ENCODE assay signal across 19 mouse cellular contexts in genomic region chr12:95384248-95384964, GRCm38 (mm10).
DNase-seq lines count a peak whose midpoint lies in the region; ATAC-seq and TF ChIP-seq lines count a peak whose summit lies in the region.
"Had no signal": no experiment of that assay in that cellular context is flagged by ENCODE, and none has a peak within 500 bp of the region (broad histone marks: within the 10 kb centered on the region; RNA-seq: fewer than 3 reads in every experiment).

No protein-coding gene starts in this region.

- H3K9me3 ChIP-seq in kidney, embryonic 14.5 days (ENCODE audit: control insufficient read depth, low read length) = no peaks in the 10 kb centered on the region
- H3K9me3 ChIP-seq in limb, embryonic 12.5 days = no peaks in the 10 kb centered on the region
- H3K9me3 ChIP-seq: heart, embryonic 15.5 days; lung, embryonic 15.5 days had no signal

- no peak overlapping the region for H3K27ac ChIP-seq in kidney, embryonic 14.5 days (ENCODE audit: low read depth, low read length)
- no peak overlapping the region for H3K27ac ChIP-seq in limb, embryonic 12.5 days
- H3K27ac ChIP-seq in heart, adult 2 months = no peak overlapping the region
- H3K27ac ChIP-seq: gastrocnemius, adult 2 months; heart, embryonic 15.5 days; lung, embryonic 15.5 days had no signal

- H3K9ac ChIP-seq in kidney, embryonic 14.5 days (ENCODE audit: low read depth, low read length) = no peak overlapping the region
- H3K9ac ChIP-seq in limb, embryonic 12.5 days (replicated peaks) = no peak overlapping the region
- no peak overlapping the region for H3K9ac ChIP-seq in heart, adult 2 months (ENCODE audit: low read depth, low read length)
- H3K9ac ChIP-seq: heart, embryonic 15.5 days; lung, embryonic 15.5 days had no signal

- intact Hi-C loops in heart, adult 2 months (cut with DNase I) = no loop called here

- no peaks in the 10 kb centered on the region for H3K4me1 ChIP-seq in kidney, embryonic 14.5 days (ENCODE audit: control insufficient read depth, insufficient read depth, low read length)
- H3K4me1 ChIP-seq in limb, embryonic 12.5 days (replicated peaks) = peaks cover 5% of the 10 kb centered on the region; the same call in 1 of the 2 replicates
- H3K4me1 ChIP-seq in heart, adult 2 months (ENCODE audit: control insufficient read depth, insufficient read depth, low read length) = no peaks in the 10 kb centered on the region
- H3K4me1 ChIP-seq: heart, embryonic 15.5 days; lung, embryonic 15.5 days had no signal

- peak; percentile 83; the same call in 1 of the 2 replicates for ATAC-seq in kidney, embryonic 14.5 days (ENCODE audit: low FRiP score, low TSS enrichment)
- 0 out of 2 replicates have a peak, but pooled peaks have one; percentile 56 for ATAC-seq in limb, embryonic 12.5 days (ENCODE audit: insufficient number of reproducible peaks, insufficient read depth, low FRiP score, low TSS enrichment, low read depth)
- no peak for ATAC-seq in activated CD4-positive, CD25-positive, alpha-beta regulatory T cell, adult 4 months
- ATAC-seq: forebrain, embryonic 16.5 days had no signal

- H3K36me3 ChIP-seq in kidney, embryonic 14.5 days (ENCODE audit: control insufficient read depth, insufficient read depth, low read length) = no peaks in the 10 kb centered on the region
- H3K36me3 ChIP-seq in limb, embryonic 12.5 days = no peaks in the 10 kb centered on the region
- H3K36me3 ChIP-seq in heart, adult 2 months (ENCODE audit: control insufficient read depth, insufficient read depth, low read length) = no peaks in the 10 kb centered on the region
- H3K36me3 ChIP-seq: heart, embryonic 15.5 days; lung, embryonic 15.5 days had no signal

- no peak overlapping the region for H3K4me2 ChIP-seq in kidney, embryonic 14.5 days (replicated peaks; ENCODE audit: low read depth, low read length)
- no peak overlapping the region for H3K4me2 ChIP-seq in limb, embryonic 12.5 days
- H3K4me2 ChIP-seq: heart, embryonic 15.5 days; liver, embryonic 11.5 days; lung, embryonic 15.5 days had no signal

- WGBS in kidney, embryonic 14.5 days = 17% methylated on average over 3 of the region's 3 CpGs
- 16% methylated on average over 3 of the region's 3 CpGs for WGBS in limb, embryonic 12.5 days
- WGBS in heart, adult 2 months = 54% methylated on average over 3 of the region's 3 CpGs

- H3K4me3 ChIP-seq in kidney, embryonic 14.5 days (ENCODE audit: low read length) = no peak overlapping the region
- no peak overlapping the region for H3K4me3 ChIP-seq in limb, embryonic 12.5 days (replicated peaks)
- H3K4me3 ChIP-seq in heart, adult 2 months = no peak overlapping the region
- H3K4me3 ChIP-seq: gastrocnemius, adult 2 months; heart, embryonic 15.5 days; lung, embryonic 15.5 days had no signal

- no peaks in the 10 kb centered on the region for H3K27me3 ChIP-seq in kidney, embryonic 14.5 days (ENCODE audit: control insufficient read depth, insufficient read depth, low read length)
- no peaks in the 10 kb centered on the region for H3K27me3 ChIP-seq in limb, embryonic 12.5 days
- H3K27me3 ChIP-seq in heart, adult 2 months (ENCODE audit: control insufficient read depth, insufficient read depth, low read length) = no peaks in the 10 kb centered on the region
- H3K27me3 ChIP-seq: CH12.LX; heart, embryonic 15.5 days; lung, embryonic 15.5 days had no signal

- no peak for DNase-seq in kidney, adult 11 months
- DNase-seq in R1 (ENCODE audit: low read depth, low spot score) = peak; percentile 9
- DNase-seq in hindlimb bud, embryonic 11.5 days (ENCODE audit: extremely low spot score, low read depth, low spot score) = peak; percentile 75
- DNase-seq in lung, adult 18-20 months = no peak
- DNase-seq in heart, adult 2 months = no peak
- DNase-seq: adrenal gland, postnatal 36 days; cerebellum, adult 8-10 months; gastrocnemius, adult 2 months; midbrain, embryonic 14.5 days; right cerebral cortex, postnatal 4 days; thymus, postnatal 25 days had no signal

- H3K79me2 ChIP-seq in heart, adult 2 months (replicated peaks; ENCODE audit: control insufficient read depth, insufficient read depth, low read length) = no peaks in the 10 kb centered on the region

- TF ChIP-seq EP300 in heart, adult 2 months (IDR thresholded peaks at IDR 0.05; ENCODE audit: insufficient read depth, low read depth, low read length) = no peak

- TF ChIP-seq POLR2A in heart, adult 2 months (IDR thresholded peaks at IDR 0.05; ENCODE audit: insufficient read depth, low read depth, low read length) = no peak

- TF ChIP-seq CTCF in heart, adult 2 months (IDR thresholded peaks at IDR 0.05) = no peak

Comparison
In these comparisons a context has a peak if more than half of its experiments do, and no peak if none do; other contexts are left out.
1. DNase-seq: peak in R1 (single experiment) and hindlimb bud, embryonic 11.5 days (single experiment); none in kidney, adult 11 months (single experiment), lung, adult 18-20 months (0 of 2) and heart, adult 2 months (0 of 2).